Comparison of ENCODE assay signal across 8 mouse cellular contexts in genomic region chr16:49288096-49288714, GRCm38 (mm10).
A peak's percentile ranks its signal among the peaks of the same experiment; 100 is the strongest.
DNase-seq lines count a peak whose midpoint lies in the region; ATAC-seq and TF ChIP-seq lines count a peak whose summit lies in the region.

No protein-coding gene starts in this region.

- no peak overlapping the region for H3K9ac ChIP-seq in kidney, postnatal 0 days (ENCODE audit: low read depth, low read length)

- H3K27ac ChIP-seq in kidney, postnatal 0 days = no peak overlapping the region

- no peaks in the 10 kb centered on the region for H3K4me1 ChIP-seq in kidney, postnatal 0 days (replicated peaks; ENCODE audit: insufficient read depth, low read length)

- peak; percentile 21 to 31 for DNase-seq in cerebellum, adult 18-20 months
- DNase-seq in kidney, postnatal 0 days (ENCODE audit: low spot score) = peak; percentile 76
- DNase-seq in kidney, adult 8-10 months = no peak
- peak; percentile 23 for DNase-seq in adipocyte (ENCODE audit: low spot score)
- peak; percentile 47 to 61 for DNase-seq in left cerebral cortex, postnatal 14 days (ENCODE audit: low spot score in 2 of 2)
- no peak for DNase-seq in ovary, postnatal 10 days (ENCODE audit: low spot score)
- no peak for DNase-seq in thymus, postnatal 36 days

- TF ChIP-seq CTCF in kidney, postnatal 0 days (IDR thresholded peaks at IDR 0.05; ENCODE audit: low read depth) = no peak

- H3K27me3 ChIP-seq in kidney, postnatal 0 days (ENCODE audit: insufficient read depth, low read length) = no peaks in the 10 kb centered on the region

- no peak overlapping the region for H3K4me2 ChIP-seq in kidney, postnatal 0 days (ENCODE audit: low read length)

- ATAC-seq in cerebellum, adult (ENCODE audit: insufficient number of reproducible peaks, low FRiP score, low TSS enrichment) = no peak
- ATAC-seq in kidney, postnatal 0 days (replicated peaks; ENCODE audit: low FRiP score, low read depth) = no peak

- 53% methylated on average over 4 of the region's 4 CpGs for WGBS in kidney, postnatal 0 days

- no peaks in the 10 kb centered on the region for H3K36me3 ChIP-seq in kidney, postnatal 0 days (ENCODE audit: insufficient read depth, low read length)

- intact Hi-C loops in left cerebral cortex, postnatal 14 days (cut with DNase I) = no loop called here

- H3K9me3 ChIP-seq in kidney, postnatal 0 days (replicated peaks; ENCODE audit: low read length) = no peaks in the 10 kb centered on the region

- H3K4me3 ChIP-seq in kidney, postnatal 0 days (replicated peaks; ENCODE audit: low read depth, low read length) = no peak overlapping the region

Comparison
In these comparisons a context has a peak if more than half of its experiments do, and no peak if none do; other contexts are left out.
1. DNase-seq: peak in cerebellum, adult 18-20 months (2 of 2), kidney, postnatal 0 days (single experiment), adipocyte (single experiment) and left cerebral cortex, postnatal 14 days (2 of 2); none in kidney, adult 8-10 months (0 of 2), ovary, postnatal 10 days (single experiment) and thymus, postnatal 36 days (0 of 2).